Mouse (Mus musculus): ENCODE measurements around the gene Tfap4. TPM values are rescaled to one million over a fixed set of nuclear protein-coding genes. Genes with fewer than 3 reads are reported as not detected.

The Tfap4 gene
- polyA plus RNA-seq, 1 experiment from 2014 or later: 5.6 TPM

GRCm38 (mm10) chr16:4495861-4496260 lies 63.8 kb downstream of the Tfap4 start:
- Histone ChIP-seq H3K4me2 (no peak overlapping the region), H3K9me3 (replicated peaks) (no peaks in the 10 kb centered on the region), H3K36me3 (peaks cover 39% of the 10 kb centered on the region), H3K4me3 (no peak overlapping the region), H3K27me3 (no peaks in the 10 kb centered on the region), H3K27ac (no peak overlapping the region), H3K4me1 (replicated peaks) (peaks cover 44% of the 10 kb centered on the region), H3K9ac (no peak overlapping the region)
- 75% methylated on average over 5 of the region's 5 CpGs for WGBS
- ATAC-seq (replicated peaks; ENCODE audit: insufficient number of reproducible peaks, insufficient read depth, low FRiP score, low read depth): no peak

Other genes with a start within 250 kb of the Tfap4 start
- gene Adcy9, start 139.4 kb downstream of the Tfap4 start, polyA plus RNA-seq (2015; fragmentation: Nextera tagmentation; extraction: Ambion mirVana): 1.1 and 1.5 TPM in 2 replicates
- gene Srl, start 18.0 kb downstream of the Tfap4 start, polyA plus RNA-seq (2015; fragmentation: Nextera tagmentation; extraction: Ambion mirVana): 227 and 253 TPM in 2 replicates
- gene Glis2, start 34.9 kb upstream of the Tfap4 start, polyA plus RNA-seq (2015; fragmentation: Nextera tagmentation; extraction: Ambion mirVana): 17.7 and 17.9 TPM in 2 replicates
- 118 and 125 TPM in 2 replicates for gene Pam16, start 65.1 kb upstream of the Tfap4 start, polyA plus RNA-seq (2015; fragmentation: Nextera tagmentation; extraction: Ambion mirVana)
- 14.7 and 20.7 TPM in 2 replicates for gene Vasn, start 80.1 kb upstream of the Tfap4 start, polyA plus RNA-seq (2015; fragmentation: Nextera tagmentation; extraction: Ambion mirVana)
- 78.3 and 79.6 TPM in 2 replicates for gene Dnaja3, start 80.1 kb upstream of the Tfap4 start, polyA plus RNA-seq (2015; fragmentation: Nextera tagmentation; extraction: Ambion mirVana)
- 11.2 and 15.8 TPM in 2 replicates for gene Coro7, start 119.9 kb upstream of the Tfap4 start, polyA plus RNA-seq (2015; fragmentation: Nextera tagmentation; extraction: Ambion mirVana)
- 25.2 and 34.3 TPM in 2 replicates for gene Nmral1, start 159.5 kb upstream of the Tfap4 start, polyA plus RNA-seq (2015; fragmentation: Nextera tagmentation; extraction: Ambion mirVana)
- 81.0 and 91.2 TPM in 2 replicates for gene Hmox2, start 166.5 kb upstream of the Tfap4 start, polyA plus RNA-seq (2015; fragmentation: Nextera tagmentation; extraction: Ambion mirVana)
- gene Cdip1, start 230.4 kb upstream of the Tfap4 start, polyA plus RNA-seq (2015; fragmentation: Nextera tagmentation; extraction: Ambion mirVana): 114 and 122 TPM in 2 replicates